ENCODE assay signal across 13 mouse cellular contexts in the genomic region with DNA sequence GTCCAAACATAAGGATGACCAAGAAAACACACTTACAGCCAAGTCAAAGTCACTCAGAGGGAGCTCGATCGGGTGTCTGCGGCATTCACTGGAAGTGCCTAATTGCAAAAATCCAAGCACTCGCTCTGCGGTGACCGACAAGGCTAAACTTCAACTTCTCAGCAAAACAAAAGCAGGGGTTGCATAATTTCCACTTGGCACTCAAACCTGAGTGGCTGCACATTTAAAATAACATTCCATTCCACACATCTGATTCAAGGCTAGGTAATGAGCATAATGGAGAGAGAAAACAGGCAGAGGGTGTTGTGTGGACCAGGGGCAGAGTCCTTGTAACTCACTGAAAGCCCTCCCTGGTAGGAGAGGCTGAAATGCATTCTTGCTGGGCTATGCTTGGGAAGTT.
DNase-seq lines count a peak whose midpoint lies in the region; ATAC-seq lines count a peak whose summit lies in the region.
"Had no signal": no experiment of that assay in that cellular context is flagged by ENCODE, and none has a peak within 500 bp of the region (broad histone marks: within the 10 kb centered on the region; RNA-seq: fewer than 3 reads in every experiment).

No protein-coding gene starts in this region.

- H3K27me3 ChIP-seq in kidney, embryonic 14.5 days (ENCODE audit: control insufficient read depth, insufficient read depth, low read length): no peaks in the 10 kb centered on the region
- H3K27me3 ChIP-seq: embryonic facial prominence, embryonic 12.5 days; liver, embryonic 13.5 days; midbrain, embryonic 12.5 days; neural tube, embryonic 13.5 days had no signal

- H3K9ac ChIP-seq in kidney, embryonic 14.5 days (ENCODE audit: low read depth, low read length): no peak overlapping the region
- H3K9ac ChIP-seq: embryonic facial prominence, embryonic 12.5 days; liver, embryonic 13.5 days; midbrain, embryonic 12.5 days; neural tube, embryonic 13.5 days had no signal

- H3K36me3 ChIP-seq in kidney, embryonic 14.5 days (ENCODE audit: control insufficient read depth, insufficient read depth, low read length): no peaks in the 10 kb centered on the region
- H3K36me3 ChIP-seq: liver, embryonic 13.5 days; midbrain, embryonic 12.5 days had no signal

- no peaks in the 10 kb centered on the region for H3K4me1 ChIP-seq in kidney, embryonic 14.5 days (ENCODE audit: control insufficient read depth, insufficient read depth, low read length)
- H3K4me1 ChIP-seq: liver, embryonic 13.5 days; midbrain, embryonic 12.5 days had no signal

- no peak overlapping the region for H3K4me2 ChIP-seq in kidney, embryonic 14.5 days (replicated peaks; ENCODE audit: low read depth, low read length)
- H3K4me2 ChIP-seq: embryonic facial prominence, embryonic 12.5 days; liver, embryonic 13.5 days; midbrain, embryonic 12.5 days; neural tube, embryonic 13.5 days had no signal

- peak; percentile 68 for DNase-seq in kidney, adult 18-20 months
- peak; percentile 19 for DNase-seq in brain, adult 2 months (ENCODE audit: low read depth, low spot score)
- peak; percentile 93 for DNase-seq in kidney, adult 9 months
- peak; percentile 38 for DNase-seq in lung, postnatal 10 days
- DNase-seq in cerebellum, postnatal 10 days: no peak
- no peak for DNase-seq in right cerebral cortex, postnatal 36 days (ENCODE audit: low spot score in 2 of 2)
- DNase-seq: cerebellum, adult 8-10 months; liver, embryonic 13.5 days had no signal

- H3K27ac ChIP-seq in kidney, embryonic 14.5 days (ENCODE audit: low read depth, low read length): no peak overlapping the region
- H3K27ac ChIP-seq: embryonic facial prominence, embryonic 12.5 days; liver, embryonic 13.5 days; midbrain, embryonic 12.5 days; neural tube, embryonic 13.5 days; stomach, postnatal 0 days had no signal

- ATAC-seq in kidney, embryonic 14.5 days (ENCODE audit: low FRiP score, low TSS enrichment): no peak

- H3K4me3 ChIP-seq in kidney, embryonic 14.5 days (ENCODE audit: low read length): no peak overlapping the region
- H3K4me3 ChIP-seq: embryonic facial prominence, embryonic 12.5 days; liver, embryonic 13.5 days; midbrain, embryonic 12.5 days; neural tube, embryonic 13.5 days had no signal

- WGBS in kidney, embryonic 14.5 days: 90% methylated on average over 6 of the region's 6 CpGs

- H3K9me3 ChIP-seq in kidney, embryonic 14.5 days (ENCODE audit: control insufficient read depth, low read length): no peaks in the 10 kb centered on the region
- H3K9me3 ChIP-seq: embryonic facial prominence, embryonic 12.5 days; liver, embryonic 13.5 days; midbrain, embryonic 12.5 days; neural tube, embryonic 13.5 days had no signal

Comparison
In these comparisons a context has a peak if more than half of its experiments do, and no peak if none do; other contexts are left out.
1. DNase-seq: peak in kidney, adult 18-20 months (single experiment), brain, adult 2 months (single experiment), kidney, adult 9 months (single experiment) and lung, postnatal 10 days (single experiment); none in cerebellum, postnatal 10 days (0 of 2) and right cerebral cortex, postnatal 36 days (0 of 2).